Mouse (Mus musculus): Measurements from ENCODE around the gene Atrnl1. TPM values are rescaled to one million over a fixed set of nuclear protein-coding genes. Genes with fewer than 3 reads are reported as not detected.
A peak's percentile ranks its signal among the peaks of the same experiment; 100 is the strongest.
"Not testable (repeated sequence)": the region's sequence is repeated elsewhere in the genome, so short reads cannot be mapped to it uniquely, and the experiment has no call there.

Atrnl1 gene
- total RNA-seq, 2 experiments from 2014 or later, result 64.3 to 71.3 TPM

DNA sequence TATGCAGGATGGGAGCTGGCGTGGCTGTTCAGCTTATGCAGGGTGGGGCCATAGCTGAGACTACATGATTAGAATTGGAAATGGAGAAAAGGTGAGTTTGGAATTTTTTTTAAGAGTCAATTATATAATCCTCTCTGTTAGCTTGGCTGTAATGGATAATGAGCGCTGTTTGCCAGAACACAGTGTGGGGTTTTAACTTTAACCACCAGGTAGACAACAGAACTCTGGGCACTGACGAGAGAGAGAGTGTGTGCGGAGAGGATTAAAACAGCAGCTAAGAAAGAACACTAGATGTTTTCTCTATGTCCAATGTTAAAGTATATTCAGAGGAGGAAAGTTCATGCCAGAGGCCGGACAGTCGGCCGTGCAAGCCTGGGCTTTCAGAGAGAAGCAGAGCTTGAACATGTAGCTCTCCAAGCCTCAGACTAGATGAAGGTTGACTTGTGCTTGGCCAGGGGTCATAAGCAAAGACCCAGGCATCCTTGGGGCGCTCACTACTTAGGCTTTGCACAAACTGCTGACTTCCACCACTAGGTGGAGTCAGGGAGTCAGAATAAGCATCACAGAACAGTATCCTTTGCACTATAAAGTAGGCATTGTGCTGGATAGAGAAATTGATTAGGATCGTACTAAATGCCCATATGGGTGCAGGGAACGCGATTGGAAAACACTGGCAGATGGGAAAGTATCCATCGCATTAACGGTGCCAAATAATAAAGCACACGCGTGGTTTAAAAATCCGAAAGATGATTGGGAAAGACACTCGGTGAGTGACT is 205.6 kb downstream of the Atrnl1 start:
- peak; percentile 63 to 84 for DNase-seq (ENCODE audit: low spot score in 2 of 2)

GRCm38 (mm10) chr19:57817736-57818135 is 206.9 kb downstream of the Atrnl1 start:
- no peak for DNase-seq (ENCODE audit: low spot score in 2 of 2)

- DNase-seq (ENCODE audit: low spot score in 2 of 2), result no peak
These were observed 212.6 kb downstream of the Atrnl1 start for GRCm38 (mm10) chr19:57823446-57823845.

GRCm38 (mm10) chr19:57825271-57826207 is 214.7 kb downstream of the Atrnl1 start:
- peak in 1 of 2 experiments; percentile 22 for DNase-seq (ENCODE audit: low spot score in 2 of 2)

GRCm38 (mm10) chr19:57833083-57833482 is 222.2 kb downstream of the Atrnl1 start:
- DNase-seq (ENCODE audit: low spot score in 2 of 2), result peak in 1 of 2 experiments; percentile 27

DNA sequence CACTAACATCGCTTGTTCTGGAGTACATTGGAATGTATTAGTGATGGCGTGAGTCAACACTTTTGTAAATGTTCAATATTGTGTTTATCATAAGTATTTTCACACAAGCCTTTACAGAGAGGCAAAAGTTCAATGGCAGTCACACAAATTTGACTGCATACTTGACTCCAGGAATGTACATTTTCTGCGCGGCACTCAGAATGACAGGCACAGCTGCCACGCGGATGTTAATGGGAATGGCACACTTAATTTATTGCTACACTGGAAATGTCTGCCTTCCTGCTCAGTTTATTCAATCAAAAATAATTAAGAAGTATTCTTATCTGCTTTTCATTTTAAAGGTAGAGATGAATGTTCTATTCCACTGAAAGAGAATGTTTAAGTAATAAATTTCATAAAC is 227.0 kb downstream of the Atrnl1 start:
- no peak for DNase-seq (ENCODE audit: low spot score in 2 of 2)

DNA sequence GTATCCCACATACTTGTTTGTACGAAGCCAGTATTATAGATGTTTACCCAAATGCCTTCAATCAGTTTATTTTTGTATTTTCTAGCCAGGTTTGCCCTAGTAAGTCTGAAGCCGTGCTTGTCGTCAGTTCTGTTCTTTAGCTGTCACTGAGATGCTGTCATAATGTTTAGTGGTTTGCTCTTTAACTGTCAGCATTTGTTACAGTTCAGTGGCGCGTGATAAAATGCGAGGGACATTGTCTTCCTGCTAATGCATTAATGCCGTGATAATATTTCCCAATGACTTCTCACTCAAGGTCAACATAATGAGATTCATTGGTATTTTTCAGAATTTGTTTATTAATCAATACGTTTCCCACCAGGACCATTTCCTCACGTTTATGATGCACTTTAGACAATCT is 227.7 kb downstream of the Atrnl1 start:
- DNase-seq (ENCODE audit: low spot score in 2 of 2), result no peak

DNA sequence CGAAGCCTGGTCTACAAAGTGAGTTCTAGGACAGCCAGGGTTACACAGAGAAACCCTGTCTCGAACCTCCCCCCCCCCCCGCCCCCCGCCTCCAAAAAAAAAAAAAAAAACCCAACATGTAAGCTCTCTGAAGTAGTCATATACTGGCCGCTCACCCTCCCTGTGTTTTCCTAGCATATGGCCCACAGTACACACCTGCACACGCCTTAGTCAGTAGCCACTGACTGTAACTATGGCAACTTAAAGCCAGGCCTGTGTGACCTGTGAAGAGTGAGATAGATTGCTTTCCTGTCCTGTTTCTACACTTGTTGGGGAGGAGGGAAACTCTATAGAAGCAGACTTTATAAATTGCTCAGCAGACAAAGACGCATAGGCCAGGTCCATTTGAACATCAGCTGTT is 239.1 kb downstream of the Atrnl1 start:
- no peak for DNase-seq (ENCODE audit: low spot score in 2 of 2)

DNA sequence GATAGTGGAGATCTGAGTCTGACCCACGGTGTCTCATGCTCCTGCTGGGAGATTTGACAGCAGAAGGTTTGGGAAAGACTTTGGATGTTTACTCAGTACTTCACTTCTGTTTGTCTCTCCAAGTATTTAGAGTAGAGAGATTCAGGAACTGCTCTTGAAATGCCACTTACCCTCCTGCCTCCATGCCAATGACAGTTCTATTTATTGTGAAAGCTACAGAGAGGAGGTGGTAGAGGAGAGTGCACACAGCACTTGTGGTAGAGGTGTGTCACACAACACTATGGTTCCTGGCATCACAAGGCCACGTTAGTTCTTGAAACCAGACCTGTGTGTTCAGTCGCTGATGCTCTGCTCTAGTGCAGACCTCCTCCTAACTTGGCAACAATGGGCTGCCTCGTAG is 257.5 kb downstream of the Atrnl1 start:
- no peak for DNase-seq (ENCODE audit: low spot score in 2 of 2)

GRCm38 (mm10) chr19:57870871-57871270 is 260.0 kb downstream of the Atrnl1 start:
- DNase-seq (ENCODE audit: low spot score in 2 of 2), result no peak

- no peak for DNase-seq (ENCODE audit: low spot score in 2 of 2)
These were observed 265.2 kb downstream of the Atrnl1 start for GRCm38 (mm10) chr19:57876057-57876456.

DNA sequence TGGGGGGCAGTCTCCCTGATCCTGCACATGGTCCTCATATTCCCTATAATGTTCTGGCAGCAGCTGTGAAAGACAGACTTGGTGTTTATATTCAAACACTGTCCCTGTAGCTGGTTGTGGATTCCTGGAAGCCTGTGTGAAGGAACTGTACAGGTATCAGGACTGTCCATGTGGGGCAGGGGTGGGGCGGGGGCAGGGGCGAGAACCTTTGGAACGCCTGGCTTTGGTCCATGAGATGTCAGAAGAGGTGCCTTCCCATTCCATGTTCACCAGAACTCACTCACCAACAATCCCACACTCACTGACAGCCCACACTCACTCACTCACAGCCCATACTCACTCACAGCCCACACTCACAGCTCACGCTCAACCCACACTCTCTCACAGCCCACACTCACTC is 266.5 kb downstream of the Atrnl1 start:
- no peak for DNase-seq (ENCODE audit: low spot score in 2 of 2)

DNA sequence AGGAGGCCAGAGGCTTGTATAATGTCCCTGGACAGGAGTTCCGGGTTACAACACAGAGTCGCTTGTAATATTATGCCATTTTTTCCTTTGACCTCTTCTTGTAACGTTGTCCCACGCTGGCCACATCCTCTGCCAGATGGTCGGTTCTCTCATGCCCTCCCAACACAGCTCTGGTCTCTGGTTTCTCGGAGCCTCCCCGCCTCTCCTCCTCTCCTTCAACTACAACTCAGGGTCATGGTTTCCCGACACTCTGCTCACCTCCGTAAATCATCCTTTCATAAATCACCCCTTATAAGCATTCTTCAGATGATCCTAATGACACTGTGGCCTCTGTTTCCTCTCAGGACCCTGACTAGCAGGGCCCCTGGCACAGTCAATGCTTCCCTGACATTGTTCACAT is 267.7 kb downstream of the Atrnl1 start:
- no peak for DNase-seq (ENCODE audit: low spot score in 2 of 2)

GRCm38 (mm10) chr19:57879841-57880240 is 269.0 kb downstream of the Atrnl1 start:
- DNase-seq (ENCODE audit: low spot score in 2 of 2), result not testable (repeated sequence)

GRCm38 (mm10) chr19:57881927-57882326 is 271.1 kb downstream of the Atrnl1 start:
- DNase-seq (ENCODE audit: low spot score in 2 of 2), result no peak

DNA sequence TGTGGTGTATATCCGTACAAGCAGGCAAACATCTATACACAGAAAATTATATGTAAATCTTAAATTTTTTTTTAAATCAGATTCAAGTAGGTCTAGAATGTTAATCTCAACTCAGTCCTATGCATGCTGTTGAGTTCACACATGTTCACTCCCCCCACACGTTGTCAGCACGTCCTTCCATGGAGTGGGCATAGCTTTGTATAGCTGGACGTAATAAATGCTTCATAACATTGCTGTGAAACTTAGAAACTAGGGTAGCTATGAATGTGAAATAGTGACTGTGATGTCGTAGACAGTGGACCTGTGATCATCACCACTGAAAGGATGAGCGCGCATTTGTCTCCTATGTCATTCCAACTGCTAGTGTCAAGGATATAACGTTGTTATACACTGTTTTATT is 278.0 kb downstream of the Atrnl1 start:
- DNase-seq (ENCODE audit: low spot score in 2 of 2), result no peak

DNA sequence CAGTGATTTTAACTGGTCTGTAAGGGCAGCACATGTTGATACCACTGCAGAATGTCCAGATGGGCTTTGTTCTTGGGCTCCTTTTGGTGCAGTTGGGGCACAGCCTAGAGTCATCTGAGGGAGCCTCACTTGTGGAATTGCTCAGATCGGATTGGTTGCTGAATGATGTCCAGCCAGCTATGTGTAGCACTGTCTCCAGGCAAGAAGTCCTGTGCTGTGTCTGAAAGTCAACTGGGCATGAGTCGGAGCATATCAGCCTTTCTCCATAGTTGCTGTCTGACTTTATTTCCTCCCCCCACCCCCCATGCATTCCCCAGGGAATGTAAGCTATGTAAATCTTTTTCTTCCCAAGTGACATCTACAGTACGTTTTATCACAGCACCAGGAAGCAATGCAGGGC is 278.9 kb downstream of the Atrnl1 start:
- no peak for DNase-seq (ENCODE audit: low spot score in 2 of 2)

GRCm38 (mm10) chr19:57890954-57891353 is 280.1 kb downstream of the Atrnl1 start:
- no peak for DNase-seq (ENCODE audit: low spot score in 2 of 2)

DNA sequence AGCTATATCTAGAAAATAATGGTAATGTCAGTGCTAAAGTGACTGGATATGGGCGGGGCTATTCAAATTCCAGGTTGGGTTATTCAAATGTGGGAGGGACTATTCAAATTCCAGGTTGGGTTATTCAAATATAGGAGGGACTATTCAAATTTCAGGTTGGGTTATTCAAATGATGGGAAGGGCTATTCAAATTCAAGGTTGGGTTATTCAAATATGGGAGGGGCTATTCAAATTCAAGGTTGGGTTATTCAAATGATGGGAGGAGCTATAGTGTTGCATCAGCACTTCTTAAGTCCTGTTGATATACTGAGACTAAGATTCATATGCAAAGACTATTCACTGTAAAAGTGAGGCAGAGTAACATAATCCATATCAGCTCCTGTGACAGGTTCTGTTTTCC is 283.4 kb downstream of the Atrnl1 start:
- no peak for DNase-seq (ENCODE audit: low spot score in 2 of 2)

DNA sequence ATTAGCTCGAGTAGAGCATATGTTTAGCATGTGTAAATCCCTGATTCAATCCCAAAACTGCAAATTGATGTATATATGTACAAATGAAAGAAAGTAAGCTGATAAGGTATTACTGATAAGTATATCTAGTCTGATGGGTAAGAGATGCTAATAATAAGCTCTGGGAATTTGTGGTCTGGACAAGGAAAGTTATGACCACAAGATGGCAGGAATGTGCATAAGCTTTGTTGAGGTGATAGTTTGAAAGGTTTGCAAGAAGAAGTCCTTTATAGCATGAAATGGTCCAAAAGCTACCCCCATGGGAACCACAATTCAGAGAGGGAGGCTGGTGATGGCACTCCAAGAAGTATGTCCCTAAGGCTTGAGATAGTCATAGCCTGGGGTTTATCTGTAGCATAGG is 289.2 kb downstream of the Atrnl1 start:
- peak in 1 of 2 experiments; percentile 44 for DNase-seq (ENCODE audit: low spot score in 2 of 2)

DNA sequence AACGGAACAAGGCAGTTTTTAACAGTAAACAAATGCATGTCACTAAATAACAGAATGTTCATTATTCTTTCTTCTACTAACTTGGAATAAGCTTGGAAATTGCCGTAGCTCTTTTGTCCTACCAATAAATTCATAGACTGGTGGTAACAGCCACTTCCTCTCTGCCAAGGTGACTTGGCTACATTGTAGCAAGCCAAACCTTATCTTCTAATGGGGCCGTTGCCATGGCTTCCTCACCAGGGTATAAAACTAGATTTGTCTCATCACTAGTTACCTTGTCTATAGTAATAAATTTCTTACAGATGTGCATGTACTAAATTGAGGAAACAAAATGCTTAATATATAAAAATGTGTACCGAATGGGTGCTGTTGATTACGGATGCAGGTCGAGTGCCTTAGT is 298.6 kb downstream of the Atrnl1 start:
- DNase-seq (ENCODE audit: low spot score in 2 of 2), result no peak

- DNase-seq (ENCODE audit: low spot score in 2 of 2), result no peak
These were observed 299.8 kb downstream of the Atrnl1 start for GRCm38 (mm10) chr19:57910650-57911049.

Measured in layer of hippocampus, adult 18-20 months (tissue).